Mouse (Mus musculus): ENCODE measurements at regions not wholly inside any gene's neighbourhood (a gene's known extent, or its start where the extent isn't known, plus 50 kb on each side); places are given as distances from the start of the nearest gene placed in this dataset.

DNA sequence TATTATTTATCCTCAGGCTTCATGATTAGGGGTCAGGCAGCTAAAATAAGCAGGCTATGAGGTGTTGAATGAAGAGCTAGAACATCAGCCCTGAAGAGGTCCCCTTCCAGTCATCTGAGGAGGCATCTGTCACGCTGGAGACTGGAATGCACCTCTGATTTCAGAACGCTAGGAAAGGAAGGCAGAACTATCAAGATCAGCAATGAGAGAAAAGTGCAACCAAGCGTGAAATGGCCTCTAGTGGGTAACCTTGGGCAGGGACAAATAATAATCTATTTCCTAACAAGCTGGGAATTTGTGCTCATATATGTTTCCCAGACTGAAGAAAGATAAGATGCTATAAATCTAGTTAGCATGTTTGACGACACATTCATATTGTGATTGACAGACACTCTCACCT lies 1034.0 kb upstream of the Slc10a2 start:
- DNase-seq (ENCODE audit: low spot score), result no peak
- 45% methylated on average over 4 of the region's 4 CpGs for WGBS
- no peak overlapping the region for H3K4me3 ChIP-seq

DNA sequence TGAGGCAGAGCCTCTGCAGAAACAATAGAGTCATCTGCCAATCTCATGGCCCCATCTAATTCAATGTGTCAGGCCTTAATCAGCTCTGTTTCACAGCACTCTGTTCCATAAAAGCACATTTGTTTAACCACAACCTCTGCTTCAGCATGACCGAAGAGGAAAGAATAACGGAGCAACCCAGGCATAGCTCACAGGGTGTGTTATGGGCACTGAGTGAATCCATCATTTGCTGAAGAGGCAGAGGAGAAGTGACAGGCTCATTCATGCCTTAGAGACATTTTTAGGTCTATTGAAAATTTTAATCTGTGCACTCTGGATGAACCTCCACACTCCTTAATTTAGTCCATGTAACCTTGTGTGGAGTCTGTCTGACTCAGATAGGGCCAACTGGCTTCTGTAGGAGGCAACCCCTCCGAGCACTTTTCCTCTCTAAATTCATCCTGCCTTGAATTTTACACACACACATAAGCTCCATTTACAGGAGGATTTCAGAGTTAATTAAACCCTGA lies 1027.1 kb upstream of the Slc10a2 start:
- H3K27me3 ChIP-seq (replicated peaks; ENCODE audit: low read depth, poor library complexity, severe bottlenecking), result no peaks in the 10 kb centered on the region
- no peak for DNase-seq (ENCODE audit: low spot score)
- no peak overlapping the region for H3K27ac ChIP-seq (replicated peaks)
- no peaks in the 10 kb centered on the region for H3K4me1 ChIP-seq
- no peaks in the 10 kb centered on the region for H3K9me3 ChIP-seq
- no peak overlapping the region for H3K4me3 ChIP-seq
- H3K36me3 ChIP-seq (replicated peaks), result no peaks in the 10 kb centered on the region
- whole genome bisulfite sequencing, result 21% methylated on average over 3 of the region's 3 CpGs

More for the DNA sequence above, 1034.0 kb upstream of the Slc10a2 start:
- no peak overlapping the region for H3K27ac ChIP-seq (replicated peaks)
- no peaks in the 10 kb centered on the region for H3K27me3 ChIP-seq (replicated peaks; ENCODE audit: low read depth, poor library complexity, severe bottlenecking)
- peaks cover 6% of the 10 kb centered on the region; the same call in 1 of the 2 replicates for H3K4me1 ChIP-seq
- H3K9me3 ChIP-seq, result no peaks in the 10 kb centered on the region
- H3K36me3 ChIP-seq (replicated peaks), result no peaks in the 10 kb centered on the region

DNA sequence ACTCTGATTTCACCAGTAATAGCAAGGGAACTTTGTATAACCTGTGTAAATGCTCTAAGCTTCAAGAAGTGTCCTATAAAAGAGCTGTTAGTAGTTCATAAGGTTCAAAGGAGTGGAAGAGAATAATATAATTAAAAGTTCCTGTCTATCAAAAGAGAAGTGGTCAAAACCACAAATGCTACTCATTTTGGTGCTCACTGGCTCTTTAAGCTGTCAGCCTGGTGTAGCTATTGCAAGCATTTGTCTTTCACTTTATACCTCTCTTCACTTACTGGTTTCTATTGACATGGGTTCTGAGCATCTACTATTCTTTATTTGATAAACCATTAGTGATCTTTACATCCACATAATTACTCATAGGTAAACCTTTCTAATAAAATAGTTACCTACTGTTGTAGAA lies 1020.1 kb upstream of the Slc10a2 start:
- Histone ChIP-seq H3K4me3 (no peak overlapping the region), H3K27ac (replicated peaks) (no peak overlapping the region), H3K9me3 (no peaks in the 10 kb centered on the region), H3K27me3 (replicated peaks; ENCODE audit: low read depth, poor library complexity, severe bottlenecking) (no peaks in the 10 kb centered on the region), H3K36me3 (replicated peaks) (no peaks in the 10 kb centered on the region), H3K4me1 (no peaks in the 10 kb centered on the region)
- DNase-seq (ENCODE audit: low spot score), result no peak

- Histone ChIP-seq H3K36me3 (replicated peaks) (no peaks in the 10 kb centered on the region), H3K27me3 (replicated peaks; ENCODE audit: low read depth, poor library complexity, severe bottlenecking) (no peaks in the 10 kb centered on the region), H3K4me1 (no peaks in the 10 kb centered on the region), H3K9me3 (no peaks in the 10 kb centered on the region), H3K4me3 (no peak overlapping the region), H3K27ac (replicated peaks) (no peak overlapping the region)
- DNase-seq (ENCODE audit: low spot score), result no peak
Measured at GRCm38 (mm10) chr8:6119506-6119905, 1014.4 kb upstream of the Slc10a2 start.

- 88% methylated on average over 2 of the region's 2 CpGs for WGBS
- Histone ChIP-seq H3K9me3 (no peaks in the 10 kb centered on the region), H3K4me3 (no peak overlapping the region), H3K27ac (replicated peaks) (no peak overlapping the region), H3K36me3 (replicated peaks) (no peaks in the 10 kb centered on the region), H3K27me3 (replicated peaks; ENCODE audit: low read depth, poor library complexity, severe bottlenecking) (no peaks in the 10 kb centered on the region), H3K4me1 (no peaks in the 10 kb centered on the region)
- no peak for DNase-seq (ENCODE audit: low spot score)
Measured at GRCm38 (mm10) chr8:6111351-6111750, 1006.2 kb upstream of the Slc10a2 start.

DNA sequence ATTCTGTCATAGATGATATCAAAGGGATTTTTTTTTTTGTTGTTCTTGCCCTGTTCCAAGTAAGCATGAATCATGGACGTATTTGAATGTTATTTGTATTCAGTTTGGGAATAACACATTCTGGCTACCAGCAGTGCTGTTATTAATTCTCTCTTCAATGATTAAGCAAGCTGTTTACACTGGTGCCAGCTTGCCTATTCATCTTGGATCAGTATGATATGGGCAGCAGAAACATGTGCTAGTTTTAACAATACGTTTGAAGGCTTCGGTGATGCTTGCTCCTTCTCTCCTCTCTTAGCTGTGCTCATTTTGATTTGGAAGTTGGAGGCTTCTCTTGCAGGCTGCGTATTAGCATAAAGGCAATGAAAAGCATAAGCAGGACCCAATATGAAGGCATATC lies 984.9 kb upstream of the Slc10a2 start:
- H3K27ac ChIP-seq (replicated peaks), result no peak overlapping the region
- H3K9me3 ChIP-seq, result no peaks in the 10 kb centered on the region
- 94% methylated on average over 4 of the region's 4 CpGs for WGBS
- no peak overlapping the region for H3K4me3 ChIP-seq
- H3K27me3 ChIP-seq (replicated peaks; ENCODE audit: low read depth, poor library complexity, severe bottlenecking), result no peaks in the 10 kb centered on the region
- DNase-seq (ENCODE audit: low spot score), result no peak
- no peaks in the 10 kb centered on the region for H3K36me3 ChIP-seq (replicated peaks)
- no peaks in the 10 kb centered on the region for H3K4me1 ChIP-seq

DNA sequence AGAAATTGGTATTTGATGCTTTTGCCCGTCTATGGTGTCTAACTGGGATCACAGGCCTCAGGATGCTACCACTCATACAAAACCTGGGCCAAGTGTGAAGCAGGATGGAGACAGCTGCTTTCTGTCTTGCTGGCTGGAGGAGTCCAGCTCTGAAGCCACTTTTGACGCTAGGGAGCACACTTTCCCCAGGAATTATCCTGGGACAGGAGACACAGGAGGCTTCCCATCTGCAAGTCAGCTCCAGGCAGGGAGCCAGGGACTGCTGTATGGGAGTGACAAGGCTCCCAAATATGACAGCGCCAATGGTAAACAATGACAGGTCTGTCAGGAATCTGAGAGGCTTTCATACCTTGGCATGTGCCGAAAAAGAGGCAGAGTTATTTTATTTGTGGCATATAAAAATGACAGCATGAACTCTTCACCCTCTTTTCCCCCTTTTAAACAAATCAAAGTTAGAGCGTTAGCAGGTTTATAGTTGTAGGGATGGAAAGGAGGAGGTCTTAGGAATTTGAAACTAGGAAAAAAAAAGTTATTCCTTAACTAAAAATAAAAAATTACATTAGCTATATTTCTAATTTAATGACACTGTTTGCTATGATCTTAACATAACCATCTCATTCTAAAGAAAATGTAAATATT lies 938.9 kb upstream of the Slc10a2 start:
- H3K27me3 ChIP-seq (replicated peaks; ENCODE audit: low read depth, poor library complexity, severe bottlenecking), result no peaks in the 10 kb centered on the region
- 39% methylated on average over 5 of the region's 5 CpGs for WGBS
- no peaks in the 10 kb centered on the region for H3K36me3 ChIP-seq (replicated peaks)
- H3K27ac ChIP-seq (replicated peaks), result no peak overlapping the region
- peak; percentile 54 for DNase-seq (ENCODE audit: low spot score)
- no peaks in the 10 kb centered on the region for H3K4me1 ChIP-seq
- H3K9me3 ChIP-seq, result no peaks in the 10 kb centered on the region
- no peak overlapping the region for H3K4me3 ChIP-seq

GRCm38 (mm10) chr8:6012206-6012605 lies 907.1 kb upstream of the Slc10a2 start:
- no peaks in the 10 kb centered on the region for H3K9me3 ChIP-seq
- H3K27me3 ChIP-seq (replicated peaks; ENCODE audit: low read depth, poor library complexity, severe bottlenecking), result no peaks in the 10 kb centered on the region
- 74% methylated on average over 2 of the region's 2 CpGs for WGBS
- no peak for DNase-seq (ENCODE audit: low spot score)
- no peaks in the 10 kb centered on the region for H3K4me1 ChIP-seq
- H3K27ac ChIP-seq (replicated peaks), result no peak overlapping the region
- no peak overlapping the region for H3K4me3 ChIP-seq
- H3K36me3 ChIP-seq (replicated peaks), result no peaks in the 10 kb centered on the region

DNA sequence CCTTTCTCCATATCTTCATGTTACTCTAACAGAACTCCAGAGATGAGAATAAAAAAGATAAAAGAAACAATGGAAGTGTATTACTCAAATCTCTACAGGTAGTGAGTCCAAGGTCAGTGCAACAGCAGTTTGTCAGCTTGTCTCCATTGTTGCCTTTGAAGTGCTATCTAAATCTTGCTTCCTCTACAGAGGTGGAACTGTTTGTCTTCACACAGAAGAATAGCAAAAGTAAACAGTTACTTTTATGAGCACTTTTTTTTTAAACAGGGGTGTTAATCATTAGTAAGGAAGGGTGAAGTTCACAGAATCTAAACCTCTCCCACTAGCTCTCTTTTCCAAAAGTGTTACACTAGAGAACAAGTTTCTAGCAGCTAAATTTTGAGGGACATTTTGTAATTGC lies 906.0 kb upstream of the Slc10a2 start:
- H3K9me3 ChIP-seq, result no peaks in the 10 kb centered on the region
- no peaks in the 10 kb centered on the region for H3K4me1 ChIP-seq
- no peak overlapping the region for H3K4me3 ChIP-seq
- H3K27ac ChIP-seq (replicated peaks), result no peak overlapping the region
- no peak for DNase-seq (ENCODE audit: low spot score)
- no peaks in the 10 kb centered on the region for H3K27me3 ChIP-seq (replicated peaks; ENCODE audit: low read depth, poor library complexity, severe bottlenecking)
- H3K36me3 ChIP-seq (replicated peaks), result no peaks in the 10 kb centered on the region

DNA sequence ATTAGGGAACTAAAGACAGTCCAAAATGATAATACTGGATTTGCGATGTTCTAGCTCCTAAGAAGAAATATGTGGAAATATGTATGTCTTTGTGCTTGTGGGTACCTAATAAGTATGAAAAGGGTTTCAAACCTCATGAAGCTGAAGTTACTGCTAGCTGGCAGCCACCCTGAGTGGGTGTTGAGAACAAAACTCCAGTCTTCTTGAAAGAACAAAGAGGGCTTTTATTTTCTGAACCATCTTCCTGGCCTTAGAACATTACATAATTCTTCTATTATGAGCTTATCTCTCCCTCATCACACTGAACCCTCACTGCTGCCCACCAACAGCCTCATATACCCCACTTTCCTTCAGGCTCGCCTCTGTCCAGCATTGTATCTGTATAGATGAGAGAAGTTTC lies 905.6 kb upstream of the Slc10a2 start:
- H3K4me1 ChIP-seq, result no peaks in the 10 kb centered on the region

GRCm38 (mm10) chr8:6002612-6003011 lies 897.5 kb upstream of the Slc10a2 start:
- peak; percentile 18 for DNase-seq (ENCODE audit: low spot score)
- Histone ChIP-seq H3K4me3 (no peak overlapping the region), H3K36me3 (replicated peaks) (no peaks in the 10 kb centered on the region), H3K27me3 (replicated peaks; ENCODE audit: low read depth, poor library complexity, severe bottlenecking) (no peaks in the 10 kb centered on the region), H3K4me1 (no peaks in the 10 kb centered on the region), H3K27ac (replicated peaks) (no peak overlapping the region), H3K9me3 (no peaks in the 10 kb centered on the region)
- WGBS, result 24% methylated on average over 1 of the region's 1 CpGs

More for the DNA sequence above, 905.6 kb upstream of the Slc10a2 start:
- Histone ChIP-seq H3K4me3 (no peak overlapping the region), H3K27ac (replicated peaks) (no peak overlapping the region), H3K36me3 (replicated peaks) (no peaks in the 10 kb centered on the region), H3K27me3 (replicated peaks; ENCODE audit: low read depth, poor library complexity, severe bottlenecking) (no peaks in the 10 kb centered on the region), H3K9me3 (no peaks in the 10 kb centered on the region)
- WGBS, result 74% methylated on average over 2 of the region's 2 CpGs
- no peak for DNase-seq (ENCODE audit: low spot score)

- DNase-seq (ENCODE audit: low spot score), result peak; percentile 15
- Histone ChIP-seq H3K27me3 (replicated peaks; ENCODE audit: low read depth, poor library complexity, severe bottlenecking) (no peaks in the 10 kb centered on the region), H3K4me1 (no peaks in the 10 kb centered on the region), H3K27ac (replicated peaks) (no peak overlapping the region), H3K36me3 (replicated peaks) (no peaks in the 10 kb centered on the region), H3K9me3 (no peaks in the 10 kb centered on the region), H3K4me3 (no peak overlapping the region)
- 65% methylated on average over 6 of the region's 6 CpGs for WGBS
Measured at GRCm38 (mm10) chr8:5994846-5995245, 889.7 kb upstream of the Slc10a2 start.

- WGBS, result 52% methylated on average over 6 of the region's 6 CpGs
- Histone ChIP-seq H3K4me3 (no peak overlapping the region), H3K27me3 (replicated peaks; ENCODE audit: low read depth, poor library complexity, severe bottlenecking) (no peaks in the 10 kb centered on the region), H3K36me3 (replicated peaks) (no peaks in the 10 kb centered on the region), H3K4me1 (peaks cover 4% of the 10 kb centered on the region; the same call in 1 of the 2 replicates), H3K9me3 (no peaks in the 10 kb centered on the region), H3K27ac (replicated peaks) (no peak overlapping the region)
- DNase-seq (ENCODE audit: low spot score), result peak; percentile 46
Measured at GRCm38 (mm10) chr8:5965403-5966015, 860.4 kb upstream of the Slc10a2 start.
